Mouse (Mus musculus): ENCODE measurements around the gene Mroh9.

The Mroh9 gene

GRCm38 (mm10) chr1:163085570-163085969, at the start of gene Mroh9:
Gene Mroh9 (minus strand): TSS chr1:163085670.
- no peak for DNase-seq

- DNase-seq = no peak
These were observed 44.5 kb upstream of the Mroh9 start for GRCm38 (mm10) chr1:163129976-163130375.

GRCm38 (mm10) chr1:163129129-163129900, 43.8 kb upstream of the Mroh9 start:
- DNase-seq = no peak

GRCm38 (mm10) chr1:163126175-163126881, 40.9 kb upstream of the Mroh9 start:
- no peak for DNase-seq

- no peak for DNase-seq
These were observed 36.9 kb upstream of the Mroh9 start for GRCm38 (mm10) chr1:163122414-163122813.

GRCm38 (mm10) chr1:163113461-163114174, 28.1 kb upstream of the Mroh9 start:
- no peak for DNase-seq

GRCm38 (mm10) chr1:163112482-163113164, 27.2 kb upstream of the Mroh9 start:
- DNase-seq = no peak

- no peak for DNase-seq
These were observed 19.5 kb upstream of the Mroh9 start for GRCm38 (mm10) chr1:163104960-163105359.

GRCm38 (mm10) chr1:163091438-163092155, 6.1 kb upstream of the Mroh9 start:
- no peak for DNase-seq

GRCm38 (mm10) chr1:163070502-163070901, 15.0 kb downstream of the Mroh9 start:
- DNase-seq = no peak

GRCm38 (mm10) chr1:163060381-163060780, 25.1 kb downstream of the Mroh9 start:
- no peak for DNase-seq

- DNase-seq = no peak
These were observed 28.1 kb downstream of the Mroh9 start for GRCm38 (mm10) chr1:163057363-163057762.

GRCm38 (mm10) chr1:163055629-163056028, 29.8 kb downstream of the Mroh9 start:
- no peak for DNase-seq

- no peak for DNase-seq
These were observed 62.4 kb downstream of the Mroh9 start for GRCm38 (mm10) chr1:163023075-163023474.

GRCm38 (mm10) chr1:163009220-163009619, 76.2 kb downstream of the Mroh9 start:
- no peak for DNase-seq

- no peak for DNase-seq
These were observed 82.0 kb downstream of the Mroh9 start for GRCm38 (mm10) chr1:163003496-163003895.

GRCm38 (mm10) chr1:163001271-163001829, 84.1 kb downstream of the Mroh9 start:
- no peak for DNase-seq

GRCm38 (mm10) chr1:162987546-162987945, 97.9 kb downstream of the Mroh9 start:
- no peak for DNase-seq

- DNase-seq = no peak
These were observed 98.7 kb downstream of the Mroh9 start for GRCm38 (mm10) chr1:162986777-162987176.

- DNase-seq = no peak
These were observed 99.2 kb downstream of the Mroh9 start for GRCm38 (mm10) chr1:162986121-162986748.

GRCm38 (mm10) chr1:162984428-162984827, 101.0 kb downstream of the Mroh9 start, which contains the start of gene Fmo3:
Gene Fmo3 (minus strand): TSS chr1:162984528.
- DNase-seq = no peak
